Mouse (Mus musculus): ENCODE results near the gene Cbr4.

DNA sequence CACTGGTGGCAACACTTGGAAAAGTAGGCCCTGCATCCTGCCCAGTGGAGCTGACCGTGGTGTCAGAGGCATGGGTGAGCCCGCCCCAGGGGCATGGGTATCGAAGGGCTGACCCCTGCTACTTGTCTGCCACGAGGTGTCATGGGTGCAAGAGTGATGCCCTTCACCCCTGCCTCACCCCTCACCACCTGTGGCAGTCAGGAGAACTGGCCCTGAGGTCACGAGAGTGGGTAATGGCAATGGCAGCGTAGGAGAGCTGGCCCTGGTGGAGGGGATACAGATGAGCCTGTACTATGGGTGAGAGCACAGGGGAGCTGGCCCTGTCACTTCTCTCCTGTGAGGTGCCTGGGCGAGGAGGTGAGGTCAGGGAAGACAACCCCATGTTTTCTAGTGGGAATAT is 27.8 kb upstream of the Cbr4 start:
- TF ChIP-seq POLR2A (IDR thresholded peaks at IDR 0.05; ENCODE audit: insufficient read depth, low read depth, low read length) (no peak), CTCF (IDR thresholded peaks at IDR 0.05; ENCODE audit: insufficient read depth, low read depth, low read length) (no peak)

Data from olfactory bulb, adult 2 months (tissue).